Mouse (Mus musculus): ENCODE measurements at regions not wholly inside any gene's neighbourhood (a gene's known extent, or its start where the extent isn't known, plus 50 kb on each side); places are given as distances from the start of the nearest gene placed in this dataset.

DNA sequence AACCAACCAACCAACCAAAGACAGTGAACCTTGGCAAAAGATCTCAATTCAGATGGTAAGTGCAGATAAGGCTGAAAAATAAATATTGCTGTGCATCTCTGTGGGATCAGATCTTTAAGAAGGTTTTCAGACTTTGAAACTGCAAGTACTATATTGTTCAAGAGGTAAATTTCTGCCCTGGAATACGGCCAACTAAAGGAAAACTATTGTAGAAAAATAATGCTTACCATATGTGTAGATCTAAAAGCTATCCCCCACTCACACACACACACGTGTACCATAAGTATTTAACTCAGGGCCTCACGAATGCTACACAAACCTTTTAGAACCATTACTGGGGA is 71.1 kb upstream of the Chd2 start:
- peaks cover 3% of the 10 kb centered on the region for H3K4me1 ChIP-seq (ENCODE audit: control insufficient read depth, insufficient read depth, low read length)
- no peaks in the 10 kb centered on the region for H3K36me3 ChIP-seq (ENCODE audit: control insufficient read depth, insufficient read depth, low read length, poor library complexity, severe bottlenecking)
- TF ChIP-seq EP300 (IDR thresholded peaks at IDR 0.05; ENCODE audit: insufficient read depth, low read depth, low read length) (no peak), CTCF (IDR thresholded peaks at IDR 0.05; ENCODE audit: low read depth, low read length) (no peak), POLR2A (IDR thresholded peaks at IDR 0.05; ENCODE audit: insufficient read depth, low read length) (no peak)
- no peak overlapping the region for H3K4me3 ChIP-seq (ENCODE audit: low read depth, low read length)
- no peak overlapping the region for H3K27ac ChIP-seq (ENCODE audit: insufficient read depth, low read length)
- H3K9ac ChIP-seq (ENCODE audit: low read depth, poor library complexity, severe bottlenecking), result no peak overlapping the region
- no peaks in the 10 kb centered on the region for H3K27me3 ChIP-seq (ENCODE audit: control insufficient read depth, insufficient read depth, low read length, poor library complexity, severe bottlenecking)
- no peaks in the 10 kb centered on the region for H3K9me3 ChIP-seq (replicated peaks; ENCODE audit: control insufficient read depth, insufficient read depth, low read length, poor library complexity, severe bottlenecking)

DNA sequence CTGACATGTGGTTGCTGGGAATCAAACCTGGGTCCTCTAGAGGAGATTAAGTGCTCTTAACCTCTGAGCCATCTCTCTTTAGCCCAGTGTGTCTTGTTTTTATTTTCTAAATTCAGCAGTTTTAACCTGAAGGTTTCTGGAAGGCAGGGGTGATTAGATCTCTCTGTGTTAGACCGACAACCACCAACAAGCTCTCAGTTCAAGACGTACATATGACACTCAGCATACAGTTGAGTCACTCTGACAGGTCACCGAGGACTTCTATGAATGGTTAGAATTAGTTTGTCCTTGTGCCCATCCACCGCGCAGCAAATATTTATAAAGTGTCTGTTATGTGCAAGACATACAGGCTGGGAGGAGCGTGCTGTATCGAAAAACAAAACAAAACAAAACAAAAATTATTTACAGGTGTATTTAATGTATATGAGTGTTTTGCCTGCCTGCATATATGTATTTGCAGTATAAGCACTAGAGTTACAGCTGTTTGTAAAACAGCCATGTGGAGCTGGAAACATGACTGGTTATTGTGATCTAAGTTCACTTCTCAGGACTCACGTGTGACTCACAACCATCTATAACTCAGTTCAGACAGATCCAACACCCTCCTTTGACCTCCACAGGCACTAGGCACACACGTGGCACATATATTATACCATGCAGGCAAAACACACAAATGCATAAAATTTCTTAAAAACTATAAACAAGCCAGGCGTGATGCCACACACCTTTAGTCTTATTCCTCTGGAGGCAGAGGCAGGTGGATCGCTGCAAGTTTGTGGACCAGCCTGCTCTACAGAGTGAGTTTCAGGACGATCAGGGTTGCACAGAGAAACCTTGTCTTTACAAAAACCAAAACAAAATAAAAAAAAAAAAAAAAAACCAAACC is 70.5 kb upstream of the Chd2 start:
- no peak overlapping the region for H3K4me3 ChIP-seq (ENCODE audit: low read depth, low read length)
- H3K9ac ChIP-seq (ENCODE audit: low read depth, poor library complexity, severe bottlenecking), result no peak overlapping the region
- H3K27me3 ChIP-seq (ENCODE audit: control insufficient read depth, insufficient read depth, low read length, poor library complexity, severe bottlenecking), result no peaks in the 10 kb centered on the region
- no peak overlapping the region for H3K27ac ChIP-seq (ENCODE audit: insufficient read depth, low read length)
- no peaks in the 10 kb centered on the region for H3K9me3 ChIP-seq (replicated peaks; ENCODE audit: control insufficient read depth, insufficient read depth, low read length, poor library complexity, severe bottlenecking)
- peaks cover 3% of the 10 kb centered on the region for H3K4me1 ChIP-seq (ENCODE audit: control insufficient read depth, insufficient read depth, low read length)
- H3K36me3 ChIP-seq (ENCODE audit: control insufficient read depth, insufficient read depth, low read length, poor library complexity, severe bottlenecking), result no peaks in the 10 kb centered on the region
- TF ChIP-seq POLR2A (IDR thresholded peaks at IDR 0.05; ENCODE audit: insufficient read depth, low read length) (no peak), EP300 (IDR thresholded peaks at IDR 0.05; ENCODE audit: insufficient read depth, low read depth, low read length) (no peak), CTCF (IDR thresholded peaks at IDR 0.05; ENCODE audit: low read depth, low read length) (no peak)

DNA sequence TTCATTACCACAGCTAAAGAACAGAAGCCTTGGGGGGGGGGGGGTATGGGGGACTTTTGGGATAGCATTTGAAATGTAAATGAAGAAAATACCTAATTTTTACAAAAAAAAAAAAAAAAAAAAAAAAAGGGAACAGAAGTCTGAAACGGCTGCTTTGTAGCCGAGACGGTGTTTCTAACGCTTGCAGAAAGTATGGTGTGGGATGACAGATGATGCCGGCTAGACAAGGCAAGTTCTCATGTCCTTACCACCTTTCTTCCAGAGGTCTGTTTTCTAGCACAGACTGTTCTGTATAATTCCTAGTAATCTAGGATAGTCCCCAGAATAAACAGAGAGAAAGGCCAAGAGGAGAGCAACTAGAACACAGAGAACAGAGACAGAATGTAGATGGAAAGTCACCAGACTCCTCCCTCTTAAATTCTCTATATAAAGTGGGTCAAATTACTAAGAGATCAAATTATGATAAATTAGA is 67.2 kb upstream of the Chd2 start:
- Histone ChIP-seq H3K36me3 (ENCODE audit: control insufficient read depth, insufficient read depth, low read length, poor library complexity, severe bottlenecking) (no peaks in the 10 kb centered on the region), H3K4me1 (ENCODE audit: control insufficient read depth, insufficient read depth, low read length) (peaks cover 5% of the 10 kb centered on the region), H3K9me3 (replicated peaks; ENCODE audit: control insufficient read depth, insufficient read depth, low read length, poor library complexity, severe bottlenecking) (no peaks in the 10 kb centered on the region), H3K4me3 (ENCODE audit: low read depth, low read length) (no peak overlapping the region), H3K9ac (ENCODE audit: low read depth, poor library complexity, severe bottlenecking) (no peak overlapping the region), H3K27ac (ENCODE audit: insufficient read depth, low read length) (no peak overlapping the region), H3K27me3 (ENCODE audit: control insufficient read depth, insufficient read depth, low read length, poor library complexity, severe bottlenecking) (no peaks in the 10 kb centered on the region)
- TF ChIP-seq CTCF (IDR thresholded peaks at IDR 0.05; ENCODE audit: low read depth, low read length) (no peak), EP300 (IDR thresholded peaks at IDR 0.05; ENCODE audit: insufficient read depth, low read depth, low read length) (no peak), POLR2A (IDR thresholded peaks at IDR 0.05; ENCODE audit: insufficient read depth, low read length) (no peak)

DNA sequence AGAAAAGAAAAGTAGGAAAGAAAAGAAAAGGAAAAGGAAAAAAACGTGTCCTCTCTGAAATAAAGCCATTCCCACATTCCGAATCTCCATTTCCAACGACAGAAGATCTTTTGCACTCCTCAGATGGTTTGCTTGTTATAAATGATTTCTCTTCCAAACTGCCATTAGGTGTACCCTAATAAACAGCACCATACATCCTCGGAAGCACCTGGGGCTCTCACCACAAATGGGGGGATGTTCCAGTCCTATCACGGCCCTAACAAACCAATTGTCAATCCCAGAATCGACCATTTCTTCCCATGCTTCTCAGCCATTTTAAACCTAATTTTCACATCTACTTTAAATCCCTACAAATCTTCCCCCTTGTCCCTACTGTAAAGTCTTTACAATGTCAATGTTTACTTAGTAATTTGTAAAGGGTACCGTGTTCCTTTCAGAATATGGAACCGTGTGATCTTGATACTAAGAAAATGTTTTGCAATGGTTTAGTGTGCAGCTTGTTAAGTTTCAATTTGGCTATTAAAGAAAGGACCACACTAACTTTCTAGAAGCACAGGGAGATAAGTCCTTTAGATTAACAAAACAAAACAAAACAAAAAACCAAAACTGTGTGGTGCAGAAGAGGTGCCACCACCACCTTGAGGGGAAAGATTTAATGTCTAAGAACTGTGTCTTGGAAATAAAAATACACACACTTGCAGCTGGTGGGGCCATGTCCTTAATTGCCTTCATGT is 66.6 kb upstream of the Chd2 start:
- peaks cover 9% of the 10 kb centered on the region for H3K4me1 ChIP-seq (ENCODE audit: control insufficient read depth, insufficient read depth, low read length)
- TF ChIP-seq POLR2A (IDR thresholded peaks at IDR 0.05; ENCODE audit: insufficient read depth, low read length), result no peak
- TF ChIP-seq CTCF (IDR thresholded peaks at IDR 0.05; ENCODE audit: low read depth, low read length), result no peak
- no peak for TF ChIP-seq EP300 (IDR thresholded peaks at IDR 0.05; ENCODE audit: insufficient read depth, low read depth, low read length)
- H3K27ac ChIP-seq (ENCODE audit: insufficient read depth, low read length), result peak overlapping the region; percentile 36; the same call in 1 of the 2 replicates
- H3K27me3 ChIP-seq (ENCODE audit: control insufficient read depth, insufficient read depth, low read length, poor library complexity, severe bottlenecking), result no peaks in the 10 kb centered on the region
- no peaks in the 10 kb centered on the region for H3K36me3 ChIP-seq (ENCODE audit: control insufficient read depth, insufficient read depth, low read length, poor library complexity, severe bottlenecking)
- H3K9ac ChIP-seq (ENCODE audit: low read depth, poor library complexity, severe bottlenecking), result peak overlapping the region; percentile 80; the same call in 1 of the 2 replicates
- H3K4me3 ChIP-seq (ENCODE audit: low read depth, low read length), result no peak overlapping the region
- H3K9me3 ChIP-seq (replicated peaks; ENCODE audit: control insufficient read depth, insufficient read depth, low read length, poor library complexity, severe bottlenecking), result no peaks in the 10 kb centered on the region

DNA sequence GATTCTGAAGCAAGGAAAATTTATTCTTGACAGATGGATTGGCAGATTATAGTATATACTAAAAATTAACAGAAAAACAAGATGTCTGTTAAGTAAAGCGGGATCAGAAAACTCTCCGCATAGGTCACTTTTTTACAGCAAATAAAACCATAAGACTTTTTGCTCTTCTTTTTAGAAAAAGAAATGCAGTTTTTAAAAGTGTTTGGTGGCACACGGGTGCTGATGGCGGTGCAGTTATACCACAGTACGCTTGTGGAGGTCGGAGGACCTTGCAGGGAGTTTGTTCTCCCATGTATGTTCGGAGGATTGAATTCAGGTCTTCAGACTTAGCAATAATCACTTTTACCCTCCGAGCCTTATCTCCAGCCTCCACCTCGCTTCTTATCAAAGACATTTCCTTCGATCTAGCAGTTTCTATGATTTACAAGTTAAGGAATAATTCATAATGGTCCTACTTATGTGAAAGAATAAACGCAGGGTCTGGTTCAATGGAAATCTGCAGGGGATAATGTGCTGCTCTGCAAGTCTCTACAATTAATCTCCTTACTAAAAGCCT is 65.9 kb upstream of the Chd2 start:
- Histone ChIP-seq H3K4me1 (ENCODE audit: control insufficient read depth, insufficient read depth, low read length) (peaks cover 10% of the 10 kb centered on the region), H3K36me3 (ENCODE audit: control insufficient read depth, insufficient read depth, low read length, poor library complexity, severe bottlenecking) (no peaks in the 10 kb centered on the region), H3K9me3 (replicated peaks; ENCODE audit: control insufficient read depth, insufficient read depth, low read length, poor library complexity, severe bottlenecking) (no peaks in the 10 kb centered on the region), H3K4me3 (ENCODE audit: low read depth, low read length) (no peak overlapping the region), H3K9ac (ENCODE audit: low read depth, poor library complexity, severe bottlenecking) (peak overlapping the region; percentile 80), H3K27me3 (ENCODE audit: control insufficient read depth, insufficient read depth, low read length, poor library complexity, severe bottlenecking) (no peaks in the 10 kb centered on the region), H3K27ac (ENCODE audit: insufficient read depth, low read length) (peak overlapping the region; percentile 92)
- TF ChIP-seq EP300 (IDR thresholded peaks at IDR 0.05; ENCODE audit: insufficient read depth, low read depth, low read length) (no peak), CTCF (IDR thresholded peaks at IDR 0.05; ENCODE audit: low read depth, low read length) (no peak), POLR2A (IDR thresholded peaks at IDR 0.05; ENCODE audit: insufficient read depth, low read length) (no peak)

All from ES-Bruce4 (cell line).